In the genomic region with DNA sequence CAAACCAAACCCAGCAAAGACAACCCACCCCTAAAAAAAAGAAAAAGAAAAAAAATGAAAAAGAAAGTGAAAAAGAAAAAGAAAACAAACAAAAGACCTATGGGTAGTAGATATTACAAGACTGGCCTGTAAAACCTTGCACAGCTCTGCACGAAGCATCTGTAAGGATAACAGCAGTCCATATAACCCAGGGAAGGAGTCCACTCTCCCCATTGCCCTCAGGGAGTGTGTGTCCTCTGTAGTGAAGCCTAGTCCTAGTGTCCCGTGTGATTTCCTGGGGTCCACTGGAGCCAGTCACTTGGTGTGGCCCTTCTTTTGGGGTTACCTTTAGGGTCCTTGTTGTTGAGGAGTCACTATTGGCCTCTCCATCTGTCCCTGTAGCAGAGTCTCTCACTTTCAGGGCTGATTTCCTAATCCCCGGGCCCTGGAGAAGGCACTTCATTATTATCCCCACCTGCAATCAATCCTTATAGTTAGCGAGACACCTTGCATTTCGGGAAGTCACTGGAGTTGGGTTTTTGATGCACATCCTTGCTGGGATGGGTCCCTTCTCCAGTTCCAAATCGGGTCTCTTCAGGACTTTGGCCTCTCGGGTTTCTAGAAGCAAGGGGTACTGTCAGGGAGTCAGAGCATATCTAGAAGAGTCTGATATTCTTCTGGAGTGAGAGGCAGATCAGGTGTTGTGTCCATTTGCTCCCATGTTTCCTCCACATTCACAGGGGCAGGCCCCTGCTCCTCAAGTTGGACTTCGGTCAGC, we compare ENCODE assay signal across 8 mouse cellular contexts. TPM values are rescaled to one million over a fixed set of nuclear protein-coding genes. Genes with fewer than 3 reads are reported as not detected.
DNase-seq lines count a peak whose midpoint lies in the region; ATAC-seq lines count a peak whose summit lies in the region.
"Not testable (repeated sequence)": the region's sequence is repeated elsewhere in the genome, so short reads cannot be mapped to it uniquely, and the experiment has no call there.

No protein-coding gene starts in this region.

- not testable (repeated sequence) for H3K4me1 ChIP-seq in hindbrain, embryonic 16.5 days (ENCODE audit: control insufficient read depth, insufficient read depth, low read depth, low read length)

- peak; percentile 78 for ATAC-seq in hindbrain, embryonic 16.5 days
- ATAC-seq in megakaryocyte-erythroid progenitor cell, adult 5-6 weeks (replicated peaks; ENCODE audit: low FRiP score, low TSS enrichment, poor library complexity, severe bottlenecking) = peak; percentile 81

- not testable (repeated sequence) for H3K9ac ChIP-seq in hindbrain, embryonic 16.5 days (ENCODE audit: low read depth, low read length)

- H3K27me3 ChIP-seq in hindbrain, embryonic 16.5 days (replicated peaks; ENCODE audit: control insufficient read depth, insufficient read depth, low read length) = not testable (repeated sequence)

- H3K27ac ChIP-seq in hindbrain, embryonic 16.5 days (ENCODE audit: low read depth, low read length) = not testable (repeated sequence)

- not testable (repeated sequence) for H3K4me2 ChIP-seq in hindbrain, embryonic 16.5 days (ENCODE audit: low read length)

- not testable (repeated sequence) for H3K9me3 ChIP-seq in hindbrain, embryonic 16.5 days (ENCODE audit: control insufficient read depth, low read length)

- not testable (repeated sequence) for H3K36me3 ChIP-seq in hindbrain, embryonic 16.5 days (ENCODE audit: control insufficient read depth, insufficient read depth, low read length)

- H3K4me3 ChIP-seq in hindbrain, embryonic 16.5 days (ENCODE audit: low read length) = not testable (repeated sequence)

- peak; percentile 59 for DNase-seq in R1 (ENCODE audit: low read depth, low spot score)
- DNase-seq in embryo, embryonic 9.5 days (ENCODE audit: extremely low spot score) = peak; percentile 58
- peak; percentile 55 to 73 for DNase-seq in gastrocnemius, postnatal 36 days
- peak; percentile 46 to 67 for DNase-seq in left cerebral cortex, postnatal 36 days (ENCODE audit: low spot score in 2 of 2)
- peak; percentile 10 for DNase-seq in right cerebral cortex, postnatal 14 days
- DNase-seq in urinary bladder, postnatal 10 days (ENCODE audit: low spot score) = peak; percentile 83

- intact Hi-C loops in gastrocnemius, postnatal 36 days (cut with DNase I); left cerebral cortex, postnatal 36 days (cut with DNase I): not testable (repeated sequence)

- 90% methylated on average over 8 of the region's 8 CpGs for WGBS in hindbrain, embryonic 16.5 days

RNA-seq across cellular contexts. Expression of a gene that starts 2.7 kb away (rescaled TPM):
- not detected for total RNA-seq in gastrocnemius, postnatal 36 days (2021)
- not detected in 2 replicates for polyA plus RNA-seq in hindbrain, embryonic 16.5 days (2015; fragmentation: Nextera tagmentation; extraction: Ambion mirVana)
- not detected for total RNA-seq in left cerebral cortex, postnatal 36 days (2021)
- not detected in 2 replicates for total RNA-seq in megakaryocyte-erythroid progenitor cell, adult 5-6 weeks (2014; fragmentation: Nextera tagmentation)
- not detected in 2 replicates for total RNA-seq in megakaryocyte-erythroid progenitor cell, adult 5-6 weeks (2017)

RNA-seq across cellular contexts. Expression of a gene that starts 6.7 kb away (rescaled TPM):
- total RNA-seq in gastrocnemius, postnatal 36 days (2021) = not detected
- polyA plus RNA-seq in hindbrain, embryonic 16.5 days (2015; fragmentation: Nextera tagmentation; extraction: Ambion mirVana) = not detected in 2 replicates
- total RNA-seq in left cerebral cortex, postnatal 36 days (2021) = not detected
- total RNA-seq in megakaryocyte-erythroid progenitor cell, adult 5-6 weeks (2014; fragmentation: Nextera tagmentation) = not detected in 2 replicates
- total RNA-seq in megakaryocyte-erythroid progenitor cell, adult 5-6 weeks (2017) = not detected in 2 replicates

RNA-seq across cellular contexts. Expression of a gene that starts 14.4 kb away (rescaled TPM):
- total RNA-seq in gastrocnemius, postnatal 36 days (2021) = not detected
- not detected in 2 replicates for polyA plus RNA-seq in hindbrain, embryonic 16.5 days (2015; fragmentation: Nextera tagmentation; extraction: Ambion mirVana)
- not detected for total RNA-seq in left cerebral cortex, postnatal 36 days (2021)
- total RNA-seq in megakaryocyte-erythroid progenitor cell, adult 5-6 weeks (2014; fragmentation: Nextera tagmentation) = not detected in 2 replicates
- not detected in 2 replicates for total RNA-seq in megakaryocyte-erythroid progenitor cell, adult 5-6 weeks (2017)

RNA-seq across cellular contexts. Expression of a gene that starts 16.1 kb away (rescaled TPM):
- total RNA-seq in gastrocnemius, postnatal 36 days (2021) = 10 to 100 TPM; 15.1 to 24.0 TPM
- polyA plus RNA-seq in hindbrain, embryonic 16.5 days (2015; fragmentation: Nextera tagmentation; extraction: Ambion mirVana) = 61.2 and 72.2 TPM in 2 replicates
- total RNA-seq in left cerebral cortex, postnatal 36 days (2021) = 10 to 100 TPM; 90.7 to 98.7 TPM
- total RNA-seq in megakaryocyte-erythroid progenitor cell, adult 5-6 weeks (2014; fragmentation: Nextera tagmentation) = 39.0 and 52.4 TPM in 2 replicates
- 47.6 and 50.1 TPM in 2 replicates for total RNA-seq in megakaryocyte-erythroid progenitor cell, adult 5-6 weeks (2017)

Comparison
In these comparisons a context has a peak if more than half of its experiments do, and no peak if none do; other contexts are left out.
1. DNase-seq: peak in every context shown above with its lines; median percentile 83 in urinary bladder, postnatal 10 days; 64 in gastrocnemius, postnatal 36 days; 59 in R1; 58 in embryo, embryonic 9.5 days; 56 in left cerebral cortex, postnatal 36 days; 10 in right cerebral cortex, postnatal 14 days.